Mouse (Mus musculus) midbrain, postnatal 0 days (tissue): ENCODE data around the gene Usp25. TPM values are rescaled to one million over a fixed set of nuclear protein-coding genes. Genes with fewer than 3 reads are reported as not detected.
A peak's percentile ranks its signal among the peaks of the same experiment; 100 is the strongest.

Experiments used
- ATAC-seq: fragments of 200-750 bp; cut with Nextera tagmentation; 2 replicates; pipeline ENCODE4 v1.8.0; 2017; ENCODE audit warnings: moderate number of reproducible peaks, mild to moderate bottlenecking, moderate TSS enrichment, moderate library complexity; ENCODE audit not compliant: low FRiP score
- DNase-seq: peaks from one replicate; pipeline ENCODE4 v3.0.0-alpha.2; 2015; ENCODE audit warnings: low spot score
- H3K27ac ChIP-seq: fragments of 300-500 bp; sonication (generic); 2 replicates; pipeline ENCODE4 v1.5.1; 2014; ENCODE audit warnings: low read depth, mild to moderate bottlenecking, low read length, mixed read lengths
- H3K27me3 ChIP-seq: fragments of 300-500 bp; sonication (generic); 2 replicates; pipeline ENCODE4 v1.6.1; 2014; ENCODE audit warnings: low read length, control low read depth, mixed read lengths; ENCODE audit not compliant: insufficient read depth
- H3K36me3 ChIP-seq: fragments of 300-500 bp; sonication (generic); 2 replicates; pipeline ENCODE4 v1.6.1; 2014; ENCODE audit warnings: low read length, control low read depth, mixed read lengths; ENCODE audit not compliant: insufficient read depth
- H3K4me1 ChIP-seq: fragments of 300-500 bp; sonication (generic); 2 replicates; pipeline ENCODE4 v1.6.1; 2014; ENCODE audit warnings: mild to moderate bottlenecking, control low read depth, antibody characterized with exemption, low read length, mixed read lengths; ENCODE audit not compliant: insufficient read depth
- H3K4me2 ChIP-seq: fragments of 300-500 bp; sonication (generic); 2 replicates; pipeline ENCODE4 v1.6.1; 2014; ENCODE audit warnings: low read depth, mild to moderate bottlenecking, low read length, mixed read lengths; ENCODE audit not compliant: poor library complexity, severe bottlenecking
- H3K4me3 ChIP-seq: fragments of 300-500 bp; sonication (generic); 2 replicates; pipeline ENCODE4 v1.5.1; 2014; ENCODE audit warnings: low read depth, mild to moderate bottlenecking, low read length, moderate library complexity
- H3K9ac ChIP-seq: fragments of 300-500 bp; sonication (generic); replicated peaks from 2 replicates; pipeline ENCODE4 v1.6.1; 2014; ENCODE audit warnings: mild to moderate bottlenecking, low read length, moderate library complexity, mixed read lengths; ENCODE audit not compliant: poor library complexity, severe bottlenecking
- H3K9me3 ChIP-seq: fragments of 300-500 bp; sonication (generic); 2 replicates; pipeline ENCODE4 v1.6.1; 2016; ENCODE audit warnings: low read length, control low read depth
- CTCF ChIP-seq: IDR thresholded peaks from 2 replicates; pipeline ENCODE4 v1.5.1; 2016; ENCODE audit warnings: antibody characterized with exemption, mild to moderate bottlenecking
- WGBS: fragments of 180-500 bp; shearing (Covaris S2); extraction: QIAGEN DNeasy Blood & Tissue Kit; methylation state at CpG from one replicate; pipeline ENCODE4 v1.1.7; 2014; 5-methylcytosine and 5-hydroxymethylcytosine counted together
- polyA plus RNA-seq: library from polyadenylated mRNA; unstranded; fragments of >200 nt; fragmentation: Nextera tagmentation; extraction: Ambion mirVana; gene quantifications from 2 replicates; pipeline ENCODE4 v1.2.1, GENCODE M21; 2015
- total RNA-seq: library from RNA; depleted of rRNA; stranded (reverse); fragments of >200 nt; gene quantifications from 2 replicates; pipeline ENCODE4 v1.2.3, GENCODE M21; 2014

Gene Usp25
- total and polyA plus RNA-seq, 2 experiments from 2014 or later, result 6.1 to 12.6 TPM

- peak overlapping the region; percentile 9; the same call in 1 of the 2 replicates for H3K4me2 ChIP-seq
- WGBS, result 75% methylated on average over 10 of the region's 10 CpGs
Measured at GRCm38 (mm10) chr16:77028687-77029417, 15.3 kb downstream of the Usp25 start.

GRCm38 (mm10) chr16:77030435-77030834 lies 16.9 kb downstream of the Usp25 start:
- no peak overlapping the region for H3K4me2 ChIP-seq
- no peaks in the 10 kb centered on the region for H3K36me3 ChIP-seq
- no peak for TF ChIP-seq CTCF
- DNase-seq (no peak), ATAC-seq (no peak; the same call in 1 of the 2 replicates)
- no peaks in the 10 kb centered on the region for H3K9me3 ChIP-seq
- no peaks in the 10 kb centered on the region for H3K27me3 ChIP-seq
- peaks cover 4% of the 10 kb centered on the region; the same call in 1 of the 2 replicates for H3K4me1 ChIP-seq
- H3K4me3 ChIP-seq, result no peak overlapping the region
- H3K9ac ChIP-seq, result no peak overlapping the region
- 54% methylated on average over 2 of the region's 2 CpGs for WGBS
- H3K27ac ChIP-seq, result no peak overlapping the region

More at GRCm38 (mm10) chr16:77028687-77029417, 15.3 kb downstream of the Usp25 start:
- Histone ChIP-seq H3K36me3 (0 out of 2 replicates have a peak, but pooled peaks cover 3% of the 10 kb centered on the region), H3K4me1 (peaks cover 4% of the 10 kb centered on the region; the same call in 1 of the 2 replicates), H3K27ac (no peak overlapping the region), H3K27me3 (no peaks in the 10 kb centered on the region), H3K9me3 (no peaks in the 10 kb centered on the region), H3K4me3 (no peak overlapping the region), H3K9ac (no peak overlapping the region)
- TF ChIP-seq CTCF, result no peak
- peak; percentile 65 for DNase-seq
- no peak for ATAC-seq

- peaks cover 9% of the 10 kb centered on the region; the same call in 1 of the 2 replicates for H3K36me3 ChIP-seq
- H3K27me3 ChIP-seq, result no peaks in the 10 kb centered on the region
- H3K9ac ChIP-seq, result no peak overlapping the region
- no peak overlapping the region for H3K4me3 ChIP-seq
- H3K27ac ChIP-seq, result no peak overlapping the region
- ATAC-seq (no peak), DNase-seq (no peak)
- peaks cover 4% of the 10 kb centered on the region; the same call in 1 of the 2 replicates for H3K4me1 ChIP-seq
- H3K4me2 ChIP-seq, result no peak overlapping the region
- no peak for TF ChIP-seq CTCF
- H3K9me3 ChIP-seq, result no peaks in the 10 kb centered on the region
- 76% methylated on average over 5 of the region's 5 CpGs for WGBS
Measured at GRCm38 (mm10) chr16:77034329-77034728, 20.8 kb downstream of the Usp25 start.

GRCm38 (mm10) chr16:77034751-77035150 lies 21.2 kb downstream of the Usp25 start:
- TF ChIP-seq CTCF, result no peak
- Histone ChIP-seq H3K9me3 (no peaks in the 10 kb centered on the region), H3K4me1 (peaks cover under 1% of the 10 kb centered on the region; the same call in 1 of the 2 replicates), H3K4me2 (no peak overlapping the region), H3K36me3 (peaks cover 9% of the 10 kb centered on the region; the same call in 1 of the 2 replicates), H3K4me3 (no peak overlapping the region), H3K27me3 (no peaks in the 10 kb centered on the region), H3K9ac (no peak overlapping the region), H3K27ac (no peak overlapping the region)
- no peak for DNase-seq
- ATAC-seq, result no peak
- 82% methylated on average over 8 of the region's 8 CpGs for WGBS

GRCm38 (mm10) chr16:77041573-77041972 lies 28.1 kb downstream of the Usp25 start:
- TF ChIP-seq CTCF, result no peak
- Histone ChIP-seq H3K9ac (no peak overlapping the region), H3K9me3 (no peaks in the 10 kb centered on the region), H3K27me3 (no peaks in the 10 kb centered on the region), H3K27ac (no peak overlapping the region), H3K4me3 (no peak overlapping the region), H3K4me1 (no peaks in the 10 kb centered on the region), H3K36me3 (peaks cover 9% of the 10 kb centered on the region; the same call in 1 of the 2 replicates), H3K4me2 (no peak overlapping the region)
- 91% methylated on average over 5 of the region's 5 CpGs for WGBS
- DNase-seq (no peak), ATAC-seq (no peak)

GRCm38 (mm10) chr16:77043499-77043898 lies 30.0 kb downstream of the Usp25 start:
- Histone ChIP-seq H3K36me3 (0 out of 2 replicates have a peak, but pooled peaks cover under 1% of the 10 kb centered on the region), H3K9ac (no peak overlapping the region), H3K27ac (no peak overlapping the region), H3K4me2 (no peak overlapping the region), H3K4me3 (no peak overlapping the region), H3K4me1 (no peaks in the 10 kb centered on the region), H3K27me3 (no peaks in the 10 kb centered on the region), H3K9me3 (no peaks in the 10 kb centered on the region)
- DNase-seq (no peak), ATAC-seq (no peak)
- 93% methylated on average over 5 of the region's 5 CpGs for WGBS
- no peak for TF ChIP-seq CTCF
